Mouse (Mus musculus) MEL-GATA-1-ER (cell line): Measurements from ENCODE around the gene Erp27.
"Not testable (repeated sequence)": the region's sequence is repeated elsewhere in the genome, so short reads cannot be mapped to it uniquely, and the experiment has no call there.

Experiments
- DNase-seq: peaks from one replicate; pipeline ENCODE4 v3.0.0-alpha.2; 2012; ENCODE audit warnings: low read depth; ENCODE audit errors: extremely low read depth

Gene Erp27

GRCm38 (mm10) chr6:136922080-136922479 is at the start of gene Erp27:
Gene Erp27 (minus strand): TSS chr6:136922180.
- no peak for DNase-seq

GRCm38 (mm10) chr6:136968877-136969276 is 46.9 kb upstream of the Erp27 start:
- not testable (repeated sequence) for DNase-seq

- DNase-seq: no peak
Observed at GRCm38 (mm10) chr6:136967466-136967865, 45.5 kb upstream of the Erp27 start.

- DNase-seq: no peak
Observed at GRCm38 (mm10) chr6:136965912-136966311, 43.9 kb upstream of the Erp27 start.

GRCm38 (mm10) chr6:136964609-136965510 is 42.9 kb upstream of the Erp27 start:
- no peak for DNase-seq

- no peak for DNase-seq
Observed at GRCm38 (mm10) chr6:136962957-136963356, 41.0 kb upstream of the Erp27 start.

GRCm38 (mm10) chr6:136959131-136959530 is 37.2 kb upstream of the Erp27 start:
- DNase-seq: no peak

- no peak for DNase-seq
Observed at GRCm38 (mm10) chr6:136957062-136957461, 35.1 kb upstream of the Erp27 start.

- no peak for DNase-seq
Observed at GRCm38 (mm10) chr6:136955240-136955639, 33.3 kb upstream of the Erp27 start.

GRCm38 (mm10) chr6:136954715-136955114 is 32.7 kb upstream of the Erp27 start:
- DNase-seq: no peak

- DNase-seq: no peak
Observed at GRCm38 (mm10) chr6:136954192-136954591, 32.2 kb upstream of the Erp27 start.

- DNase-seq: no peak
Observed at GRCm38 (mm10) chr6:136952930-136953329, 30.9 kb upstream of the Erp27 start.

GRCm38 (mm10) chr6:136950171-136950570 is 28.2 kb upstream of the Erp27 start:
- DNase-seq: no peak

- DNase-seq: no peak
Observed at GRCm38 (mm10) chr6:136947716-136948115, 25.7 kb upstream of the Erp27 start.

- no peak for DNase-seq
Observed at GRCm38 (mm10) chr6:136946943-136947342, 25.0 kb upstream of the Erp27 start.

GRCm38 (mm10) chr6:136946241-136946640 is 24.3 kb upstream of the Erp27 start:
- DNase-seq: peak; percentile 66

GRCm38 (mm10) chr6:136944511-136944910 is 22.5 kb upstream of the Erp27 start:
- DNase-seq: no peak

GRCm38 (mm10) chr6:136943392-136943791 is 21.4 kb upstream of the Erp27 start:
- DNase-seq: peak; percentile 71

- DNase-seq: no peak
Observed at GRCm38 (mm10) chr6:136942280-136942679, 20.3 kb upstream of the Erp27 start.

- peak; percentile 93 for DNase-seq
Observed at GRCm38 (mm10) chr6:136941051-136942021, 19.4 kb upstream of the Erp27 start, which contains the start of gene Arhgdib. Gene Arhgdib (minus strand): TSS chr6:136941899.

- peak; percentile 25 for DNase-seq
Observed at GRCm38 (mm10) chr6:136940188-136940960, 18.4 kb upstream of the Erp27 start.
